Mouse (Mus musculus) lung, embryonic 14.5 days (tissue): ENCODE results near the gene Dcun1d4. TPM values are rescaled to one million over a fixed set of nuclear protein-coding genes. Genes with fewer than 3 reads are reported as not detected.
A peak's percentile ranks its signal among the peaks of the same experiment; 100 is the strongest.

Experiments used
- ATAC-seq: fragments of 200-750 bp; cut with Nextera tagmentation; 2 replicates; pipeline ENCODE4 v1.8.0; 2017; ENCODE audit warnings: mild to moderate bottlenecking, moderate TSS enrichment, moderate library complexity; ENCODE audit not compliant: insufficient read depth
- DNase-seq: peaks from one replicate; pipeline ENCODE4 v3.0.0-alpha.2; 2015
- H3K27ac ChIP-seq: fragments of 300-500 bp; sonication (generic); 2 replicates; pipeline ENCODE4 v1.5.1; 2014; ENCODE audit warnings: low read depth, mild to moderate bottlenecking, moderate library complexity
- H3K27me3 ChIP-seq: fragments of 300-500 bp; sonication (generic); 2 replicates; pipeline ENCODE4 v1.6.1; 2014; ENCODE audit warnings: low read length, control low read depth; ENCODE audit not compliant: insufficient read depth
- H3K36me3 ChIP-seq: fragments of 300-500 bp; sonication (generic); 2 replicates; pipeline ENCODE4 v1.6.1; 2014; ENCODE audit warnings: control low read depth; ENCODE audit not compliant: insufficient read depth
- H3K4me1 ChIP-seq: fragments of 300-500 bp; sonication (generic); 2 replicates; pipeline ENCODE4 v1.6.1; 2014; ENCODE audit warnings: antibody characterized with exemption, control low read depth; ENCODE audit not compliant: insufficient read depth
- H3K4me2 ChIP-seq: fragments of 300-500 bp; sonication (generic); 2 replicates; pipeline ENCODE4 v1.6.1; 2014; ENCODE audit warnings: mild to moderate bottlenecking
- H3K4me3 ChIP-seq: fragments of 300-500 bp; sonication (generic); 2 replicates; pipeline ENCODE4 v1.5.1; 2014; ENCODE audit warnings: low read depth, low read length
- H3K9ac ChIP-seq: fragments of 300-500 bp; sonication (generic); 2 replicates; pipeline ENCODE4 v1.6.1; 2014
- H3K9me3 ChIP-seq: fragments of 300-500 bp; sonication (generic); 2 replicates; pipeline ENCODE4 v1.6.1; 2016; ENCODE audit warnings: low read depth, low read length, control low read depth
- CTCF ChIP-seq: IDR thresholded peaks from 2 replicates; pipeline ENCODE4 v1.5.1; 2016; ENCODE audit warnings: antibody characterized with exemption, low read depth
- WGBS: fragments of 180-500 bp; shearing (Covaris S2); extraction: QIAGEN DNeasy Blood & Tissue Kit; methylation state at CpG from one replicate; pipeline ENCODE4 v1.1.7; 2014; 5-methylcytosine and 5-hydroxymethylcytosine counted together
- polyA plus RNA-seq: library from polyadenylated mRNA; unstranded; fragments of >200 nt; fragmentation: Nextera tagmentation; extraction: Ambion mirVana; gene quantifications from 2 replicates; pipeline ENCODE4 v1.2.1, GENCODE M21; 2014

Gene Dcun1d4
- polyA plus RNA-seq, 1 experiment from 2014 or later: 34.5 TPM

DNA sequence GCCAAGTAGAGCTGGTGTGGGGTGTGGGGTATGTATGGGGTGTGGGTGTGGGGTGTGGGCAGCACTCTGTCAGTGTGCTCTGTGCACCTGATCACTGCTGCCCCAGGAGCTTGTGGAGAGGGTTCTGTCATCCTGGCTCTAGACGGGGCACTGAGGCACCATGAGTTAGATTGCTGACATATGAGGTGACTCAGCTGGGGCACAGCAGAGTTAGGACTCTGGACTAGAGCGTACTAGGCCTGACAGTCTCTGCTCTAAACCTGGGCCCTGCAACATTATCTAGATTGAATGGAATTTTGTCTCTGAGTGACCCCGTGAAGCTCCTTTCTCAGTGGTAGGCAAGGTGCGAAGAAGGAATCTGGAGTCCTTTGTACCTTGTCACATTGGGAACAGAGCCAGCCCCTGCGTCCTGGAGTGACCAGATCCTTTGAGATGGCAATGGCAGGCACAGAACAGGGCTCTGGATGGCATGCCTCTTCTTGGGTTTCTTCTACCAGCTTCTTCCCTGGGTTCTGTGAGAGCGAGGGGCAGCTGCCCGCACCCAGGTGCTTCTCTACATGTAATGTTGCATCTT is 20.2 kb downstream of the Dcun1d4 start:
- Histone ChIP-seq H3K4me1 (no peaks in the 10 kb centered on the region), H3K4me3 (no peak overlapping the region), H3K27ac (no peak overlapping the region), H3K36me3 (no peaks in the 10 kb centered on the region), H3K27me3 (no peaks in the 10 kb centered on the region), H3K9me3 (no peaks in the 10 kb centered on the region), H3K9ac (no peak overlapping the region), H3K4me2 (no peak overlapping the region)
- no peak for ATAC-seq
- no peak for DNase-seq
- TF ChIP-seq CTCF: no peak
- WGBS: 72% methylated on average over 7 of the region's 7 CpGs

GRCm38 (mm10) chr5:73502422-73502821 is 21.6 kb downstream of the Dcun1d4 start:
- H3K36me3 ChIP-seq: no peaks in the 10 kb centered on the region
- no peak for DNase-seq
- no peaks in the 10 kb centered on the region for H3K27me3 ChIP-seq
- no peak overlapping the region for H3K27ac ChIP-seq
- ATAC-seq: no peak
- H3K9me3 ChIP-seq: no peaks in the 10 kb centered on the region
- TF ChIP-seq CTCF: no peak
- no peaks in the 10 kb centered on the region for H3K4me1 ChIP-seq
- no peak overlapping the region for H3K4me3 ChIP-seq
- 89% methylated on average over 9 of the region's 9 CpGs for WGBS
- no peak overlapping the region for H3K9ac ChIP-seq
- no peak overlapping the region for H3K4me2 ChIP-seq

DNA sequence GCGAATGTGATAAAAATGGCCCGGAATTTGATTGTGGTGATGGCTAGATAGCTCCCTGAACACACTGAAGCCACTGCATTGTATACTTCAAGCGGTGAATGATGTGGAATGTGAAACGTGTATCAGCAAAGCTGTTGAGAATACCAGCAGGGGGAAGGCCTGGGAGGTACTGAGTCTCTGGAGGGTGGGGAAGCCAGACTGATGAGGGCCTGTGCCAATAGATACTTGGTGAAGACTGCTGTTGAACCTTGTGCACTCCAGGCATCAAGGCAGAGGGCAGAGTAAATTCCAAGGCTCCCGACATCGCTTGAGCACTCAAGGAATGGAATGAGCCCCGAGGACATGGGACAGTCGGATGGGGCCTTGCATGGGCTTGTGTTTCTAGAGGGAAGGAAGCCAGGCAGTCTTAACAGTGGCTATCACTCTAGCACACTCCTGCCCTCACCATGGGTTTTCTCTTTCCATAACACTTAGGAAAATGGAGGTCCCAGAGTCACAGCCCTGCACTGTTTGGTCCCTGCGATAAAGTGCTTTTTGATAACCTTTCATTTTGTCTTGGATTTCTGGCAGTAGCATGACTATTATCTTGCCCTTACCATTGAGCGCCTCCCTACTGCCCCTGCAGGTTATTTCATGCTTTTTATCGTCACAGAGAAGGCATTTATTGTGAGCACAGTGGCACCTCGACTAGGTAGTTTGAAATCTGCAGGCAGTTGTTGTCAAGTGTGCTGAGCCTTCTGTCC is 22.4 kb downstream of the Dcun1d4 start:
- no peaks in the 10 kb centered on the region for H3K27me3 ChIP-seq
- no peak overlapping the region for H3K27ac ChIP-seq
- 66% methylated on average over 12 of the region's 12 CpGs for WGBS
- no peaks in the 10 kb centered on the region for H3K36me3 ChIP-seq
- no peaks in the 10 kb centered on the region for H3K4me1 ChIP-seq
- ATAC-seq (no peak), DNase-seq (no peak)
- H3K4me2 ChIP-seq: no peak overlapping the region
- no peaks in the 10 kb centered on the region for H3K9me3 ChIP-seq
- no peak overlapping the region for H3K9ac ChIP-seq
- 0 out of 2 replicates have a peak, but pooled peaks have one; percentile 3 for TF ChIP-seq CTCF
- no peak overlapping the region for H3K4me3 ChIP-seq

DNA sequence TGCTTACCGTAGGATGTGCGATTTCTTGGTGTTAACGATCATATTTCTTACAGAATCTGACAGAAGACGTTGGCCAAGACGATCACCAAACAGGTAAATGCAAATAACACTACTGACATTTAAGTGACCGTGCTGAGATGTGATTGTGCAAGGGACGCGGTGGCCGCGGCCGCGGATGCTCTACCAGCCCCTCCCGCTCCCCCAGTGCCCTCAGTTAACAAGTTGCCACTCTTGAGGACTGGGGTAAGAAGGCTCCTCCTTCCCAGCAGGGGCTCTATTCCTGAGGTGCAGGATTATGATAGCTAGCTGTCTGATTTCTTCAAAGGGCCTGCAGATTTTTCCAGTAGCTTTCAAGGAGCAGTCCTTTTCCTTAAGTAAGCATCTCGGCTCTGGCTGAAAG is 30.3 kb downstream of the Dcun1d4 start:
- H3K4me2 ChIP-seq: no peak overlapping the region
- TF ChIP-seq CTCF: no peak
- H3K36me3 ChIP-seq: peaks cover 26% of the 10 kb centered on the region
- no peak overlapping the region for H3K9ac ChIP-seq
- 78% methylated on average over 14 of the region's 14 CpGs for WGBS
- no peak overlapping the region for H3K4me3 ChIP-seq
- H3K4me1 ChIP-seq: no peaks in the 10 kb centered on the region
- ATAC-seq: no peak
- H3K27ac ChIP-seq: no peak overlapping the region
- no peaks in the 10 kb centered on the region for H3K9me3 ChIP-seq
- DNase-seq: no peak
- no peaks in the 10 kb centered on the region for H3K27me3 ChIP-seq

DNA sequence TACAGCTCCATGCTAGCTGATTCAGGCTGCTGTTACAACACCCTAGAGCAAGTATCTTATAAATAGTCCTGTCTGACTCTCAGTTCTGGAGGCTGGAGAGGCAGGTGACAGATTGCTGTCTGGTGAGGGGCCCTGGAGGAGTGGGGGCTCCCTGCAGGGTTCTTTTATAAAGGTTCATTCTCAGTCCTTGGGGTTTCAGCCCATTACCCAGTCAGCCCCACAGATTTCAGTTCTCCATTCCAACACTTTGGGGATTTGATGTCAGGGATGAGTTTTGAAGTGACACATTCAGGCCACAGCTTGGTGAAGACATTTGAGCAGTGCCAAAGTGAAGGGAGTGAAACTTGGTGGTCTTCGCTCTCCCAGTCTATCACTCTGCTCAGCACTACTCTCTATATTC is 31.4 kb downstream of the Dcun1d4 start:
- Histone ChIP-seq H3K4me2 (no peak overlapping the region), H3K4me3 (no peak overlapping the region), H3K4me1 (no peaks in the 10 kb centered on the region), H3K9ac (no peak overlapping the region), H3K27me3 (no peaks in the 10 kb centered on the region), H3K27ac (no peak overlapping the region), H3K9me3 (no peaks in the 10 kb centered on the region), H3K36me3 (peaks cover 30% of the 10 kb centered on the region)
- WGBS: 95% methylated on average over 1 of the region's 1 CpGs
- DNase-seq: no peak
- no peak for TF ChIP-seq CTCF
- no peak for ATAC-seq

DNA sequence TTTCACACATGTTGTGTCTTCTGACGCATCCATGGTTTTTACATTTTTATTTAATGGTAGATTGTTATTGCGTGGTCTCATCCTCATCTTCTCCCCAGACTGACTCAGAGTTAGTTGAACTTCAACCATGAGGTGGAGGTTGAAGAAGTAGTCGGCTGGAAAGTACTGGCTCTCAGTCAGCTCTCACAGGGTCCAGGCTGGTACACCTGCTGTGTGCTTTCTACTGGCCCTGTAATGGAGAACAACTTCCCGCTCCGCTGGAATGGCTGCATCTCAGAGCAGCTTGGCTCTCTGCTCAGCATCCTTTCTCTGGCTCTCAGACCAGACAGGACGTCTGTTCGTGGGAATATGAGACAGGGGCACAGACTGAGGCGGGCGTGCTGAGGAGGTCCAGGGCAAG is 31.9 kb downstream of the Dcun1d4 start:
- 78% methylated on average over 9 of the region's 9 CpGs for WGBS
- Histone ChIP-seq H3K4me2 (no peak overlapping the region), H3K9ac (no peak overlapping the region), H3K36me3 (peaks cover 30% of the 10 kb centered on the region), H3K4me3 (no peak overlapping the region), H3K27me3 (no peaks in the 10 kb centered on the region), H3K4me1 (no peaks in the 10 kb centered on the region), H3K27ac (no peak overlapping the region), H3K9me3 (no peaks in the 10 kb centered on the region)
- no peak for ATAC-seq
- TF ChIP-seq CTCF: no peak
- no peak for DNase-seq

GRCm38 (mm10) chr5:73514202-73514601 is 33.4 kb downstream of the Dcun1d4 start:
- DNase-seq: no peak
- H3K4me1 ChIP-seq: no peaks in the 10 kb centered on the region
- H3K9ac ChIP-seq: no peak overlapping the region
- no peak for ATAC-seq
- no peak overlapping the region for H3K27ac ChIP-seq
- no peaks in the 10 kb centered on the region for H3K9me3 ChIP-seq
- no peak overlapping the region for H3K4me2 ChIP-seq
- 92% methylated on average over 2 of the region's 2 CpGs for WGBS
- TF ChIP-seq CTCF: no peak
- H3K27me3 ChIP-seq: no peaks in the 10 kb centered on the region
- H3K4me3 ChIP-seq: no peak overlapping the region
- H3K36me3 ChIP-seq: peaks cover 33% of the 10 kb centered on the region
